Mouse (Mus musculus): ENCODE results near the gene Olfr59. TPM values are rescaled to one million over a fixed set of nuclear protein-coding genes. Genes with fewer than 3 reads are reported as not detected.

The Olfr59 gene
- polyA plus RNA-seq (2012; rRNA removed) (not detected in 2 replicates), polyA plus RNA-seq (2014; fragmentation: Nextera tagmentation; extraction: Ambion mirVana) (not detected in 2 replicates)

DNA sequence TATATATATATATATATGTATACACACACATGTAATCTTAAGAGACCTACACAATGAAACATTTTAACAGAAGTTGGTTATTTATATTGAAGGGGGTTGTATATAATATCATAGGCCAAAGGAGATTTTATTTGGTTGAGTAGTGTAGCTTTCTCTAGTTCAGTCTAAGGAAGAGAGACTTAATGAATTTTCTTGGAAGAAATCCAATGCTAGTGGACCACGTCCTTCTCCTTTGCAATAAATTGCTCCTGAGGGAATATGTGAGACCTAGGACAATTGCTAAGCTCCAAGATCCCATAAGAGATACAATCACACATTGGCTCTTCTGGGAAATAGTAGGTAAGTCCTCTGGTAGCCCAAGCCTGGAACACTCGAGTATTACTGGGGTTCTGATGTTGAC, at the start of gene Olfr59:
Olfr59 (plus strand) TSS at position 301 of the 400 bp plus-strand sequence.
- no peak within 1 kb of the TSS for H3K27ac ChIP-seq (replicated peaks; ENCODE audit: low read depth, low read length)
- DNase-seq (ENCODE audit: low spot score), result no peak
- H3K4me1 ChIP-seq (ENCODE audit: control insufficient read depth, insufficient read depth, low read length), result no peaks in the 10 kb centered on the region
- no peaks in the 10 kb centered on the region for H3K36me3 ChIP-seq (ENCODE audit: control insufficient read depth, insufficient read depth, low read length)
- ATAC-seq (ENCODE audit: low FRiP score, low read depth), result no peak
- WGBS, result 56% methylated on average over 2 of the region's 2 CpGs
- no peaks in the 10 kb centered on the region for H3K27me3 ChIP-seq (ENCODE audit: control insufficient read depth, insufficient read depth, low read length)
- no peak within 1 kb of the TSS for H3K4me2 ChIP-seq (replicated peaks; ENCODE audit: low read depth, low read length, severe bottlenecking)
- no peak within 1 kb of the TSS for H3K9ac ChIP-seq (ENCODE audit: low read depth, low read length, severe bottlenecking)
- H3K9me3 ChIP-seq (ENCODE audit: control insufficient read depth, low read length), result no peaks in the 10 kb centered on the region
- no peak within 1 kb of the TSS for H3K4me3 ChIP-seq (replicated peaks; ENCODE audit: low read length)
- TF ChIP-seq POLR2A (IDR thresholded peaks at IDR 0.05; ENCODE audit: borderline replicate concordance, extremely low read depth, insufficient read depth, insufficient read length), result no peak

- DNase-seq (ENCODE audit: low spot score) (no peak), ATAC-seq (ENCODE audit: low FRiP score, low read depth) (no peak)
- Histone ChIP-seq H3K4me2 (replicated peaks; ENCODE audit: low read depth, low read length, severe bottlenecking) (no peak overlapping the region), H3K27ac (replicated peaks; ENCODE audit: low read depth, low read length) (no peak overlapping the region), H3K27me3 (ENCODE audit: control insufficient read depth, insufficient read depth, low read length) (no peaks in the 10 kb centered on the region), H3K9me3 (ENCODE audit: control insufficient read depth, low read length) (no peaks in the 10 kb centered on the region), H3K9ac (ENCODE audit: low read depth, low read length, severe bottlenecking) (no peak overlapping the region), H3K4me3 (replicated peaks; ENCODE audit: low read length) (no peak overlapping the region), H3K4me1 (ENCODE audit: control insufficient read depth, insufficient read depth, low read length) (no peaks in the 10 kb centered on the region), H3K36me3 (ENCODE audit: control insufficient read depth, insufficient read depth, low read length) (no peaks in the 10 kb centered on the region)
- no peak for TF ChIP-seq POLR2A (IDR thresholded peaks at IDR 0.05; ENCODE audit: borderline replicate concordance, extremely low read depth, insufficient read depth, insufficient read length)
- WGBS, result 92% methylated on average over 3 of the region's 3 CpGs
These were observed 42.3 kb upstream of the Olfr59 start for GRCm38 (mm10) chr11:74241201-74241600.

DNA sequence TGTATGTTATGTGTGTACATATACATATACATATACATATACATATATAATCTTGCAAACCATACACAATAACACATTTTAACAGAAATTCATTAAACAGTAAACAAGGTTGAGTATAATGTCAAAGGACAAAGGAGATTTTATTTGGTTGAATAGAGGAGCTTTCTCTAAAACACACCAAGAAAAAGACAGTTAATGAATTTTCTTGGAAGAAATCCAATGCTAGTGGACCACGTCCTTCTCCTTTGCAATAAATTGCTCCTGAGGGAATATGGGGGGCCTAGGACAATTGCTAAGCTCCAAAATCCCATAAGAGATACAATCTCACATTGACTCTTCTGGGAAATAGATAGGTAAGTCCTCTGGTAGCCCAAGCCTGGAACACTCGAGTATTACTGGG, 24.0 kb upstream of the Olfr59 start, which contains the start of gene Olfr406:
Olfr406 (plus strand) TSS at position 301 of the 400 bp plus-strand sequence.
- no peak for DNase-seq (ENCODE audit: low spot score)
- no peak for ATAC-seq (ENCODE audit: low FRiP score, low read depth)
- Histone ChIP-seq H3K36me3 (ENCODE audit: control insufficient read depth, insufficient read depth, low read length) (no peaks in the 10 kb centered on the region), H3K27ac (replicated peaks; ENCODE audit: low read depth, low read length) (no peak within 1 kb of the TSS), H3K4me2 (replicated peaks; ENCODE audit: low read depth, low read length, severe bottlenecking) (no peak within 1 kb of the TSS), H3K4me3 (replicated peaks; ENCODE audit: low read length) (no peak within 1 kb of the TSS), H3K27me3 (ENCODE audit: control insufficient read depth, insufficient read depth, low read length) (no peaks in the 10 kb centered on the region), H3K9ac (ENCODE audit: low read depth, low read length, severe bottlenecking) (no peak within 1 kb of the TSS), H3K9me3 (ENCODE audit: control insufficient read depth, low read length) (no peaks in the 10 kb centered on the region), H3K4me1 (ENCODE audit: control insufficient read depth, insufficient read depth, low read length) (no peaks in the 10 kb centered on the region)
- WGBS, result 40% methylated on average over 2 of the region's 2 CpGs
- no peak for TF ChIP-seq POLR2A (IDR thresholded peaks at IDR 0.05; ENCODE audit: borderline replicate concordance, extremely low read depth, insufficient read depth, insufficient read length)

- ATAC-seq (ENCODE audit: low FRiP score, low read depth), result no peak
- Histone ChIP-seq H3K4me3 (replicated peaks; ENCODE audit: low read length) (no peak overlapping the region), H3K9me3 (ENCODE audit: control insufficient read depth, low read length) (no peaks in the 10 kb centered on the region), H3K9ac (ENCODE audit: low read depth, low read length, severe bottlenecking) (no peak overlapping the region), H3K27ac (replicated peaks; ENCODE audit: low read depth, low read length) (no peak overlapping the region), H3K4me1 (ENCODE audit: control insufficient read depth, insufficient read depth, low read length) (no peaks in the 10 kb centered on the region), H3K27me3 (ENCODE audit: control insufficient read depth, insufficient read depth, low read length) (no peaks in the 10 kb centered on the region), H3K4me2 (replicated peaks; ENCODE audit: low read depth, low read length, severe bottlenecking) (no peak overlapping the region), H3K36me3 (ENCODE audit: control insufficient read depth, insufficient read depth, low read length) (no peaks in the 10 kb centered on the region)
- no peak for DNase-seq (ENCODE audit: low spot score)
- no peak for TF ChIP-seq POLR2A (IDR thresholded peaks at IDR 0.05; ENCODE audit: borderline replicate concordance, extremely low read depth, insufficient read depth, insufficient read length)
- WGBS, result 73% methylated on average over 2 of the region's 2 CpGs
These were observed 3.7 kb downstream of the Olfr59 start for GRCm38 (mm10) chr11:74287256-74287655.

DNA sequence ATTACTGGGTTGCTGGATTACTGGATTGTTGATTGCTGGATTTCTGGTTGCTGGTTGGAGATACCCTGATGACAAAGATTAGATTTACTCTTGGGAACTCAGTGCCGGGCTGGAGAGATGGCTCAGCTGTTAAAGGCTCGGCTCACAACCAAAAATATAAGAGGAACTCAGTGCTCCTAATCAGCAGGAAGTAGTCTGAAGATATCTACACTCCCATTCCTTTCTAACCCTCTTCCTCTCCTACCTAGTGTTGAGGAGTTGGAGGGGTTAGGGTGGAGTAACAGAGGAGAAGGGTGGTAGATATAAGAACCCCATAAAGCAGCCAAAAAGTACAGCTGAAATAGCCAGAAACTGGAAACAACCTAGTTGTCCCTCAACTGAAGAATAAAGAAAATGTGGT, 42.5 kb downstream of the Olfr59 start:
- ATAC-seq (ENCODE audit: low FRiP score, low read depth), result no peak
- DNase-seq (ENCODE audit: low spot score), result no peak
- no peak overlapping the region for H3K4me3 ChIP-seq (replicated peaks; ENCODE audit: low read length)
- 75% methylated on average over 2 of the region's 2 CpGs for WGBS
- H3K4me1 ChIP-seq (ENCODE audit: control insufficient read depth, insufficient read depth, low read length), result no peaks in the 10 kb centered on the region
- H3K9me3 ChIP-seq (ENCODE audit: control insufficient read depth, low read length), result no peaks in the 10 kb centered on the region
- no peak overlapping the region for H3K27ac ChIP-seq (replicated peaks; ENCODE audit: low read depth, low read length)
- no peaks in the 10 kb centered on the region for H3K27me3 ChIP-seq (ENCODE audit: control insufficient read depth, insufficient read depth, low read length)
- no peak overlapping the region for H3K9ac ChIP-seq (ENCODE audit: low read depth, low read length, severe bottlenecking)
- no peak overlapping the region for H3K4me2 ChIP-seq (replicated peaks; ENCODE audit: low read depth, low read length, severe bottlenecking)
- no peak for TF ChIP-seq POLR2A (IDR thresholded peaks at IDR 0.05; ENCODE audit: borderline replicate concordance, extremely low read depth, insufficient read depth, insufficient read length)
- no peaks in the 10 kb centered on the region for H3K36me3 ChIP-seq (ENCODE audit: control insufficient read depth, insufficient read depth, low read length)

GRCm38 (mm10) chr11:74328781-74329180, 45.2 kb downstream of the Olfr59 start:
- no peak for TF ChIP-seq POLR2A (IDR thresholded peaks at IDR 0.05; ENCODE audit: borderline replicate concordance, extremely low read depth, insufficient read depth, insufficient read length)
- Histone ChIP-seq H3K4me1 (ENCODE audit: control insufficient read depth, insufficient read depth, low read length) (no peaks in the 10 kb centered on the region), H3K36me3 (ENCODE audit: control insufficient read depth, insufficient read depth, low read length) (no peaks in the 10 kb centered on the region), H3K4me2 (replicated peaks; ENCODE audit: low read depth, low read length, severe bottlenecking) (no peak overlapping the region), H3K9me3 (ENCODE audit: control insufficient read depth, low read length) (no peaks in the 10 kb centered on the region), H3K9ac (ENCODE audit: low read depth, low read length, severe bottlenecking) (no peak overlapping the region), H3K4me3 (replicated peaks; ENCODE audit: low read length) (no peak overlapping the region), H3K27me3 (ENCODE audit: control insufficient read depth, insufficient read depth, low read length) (no peaks in the 10 kb centered on the region), H3K27ac (replicated peaks; ENCODE audit: low read depth, low read length) (no peak overlapping the region)
- ATAC-seq (ENCODE audit: low FRiP score, low read depth) (no peak), DNase-seq (ENCODE audit: low spot score) (no peak)
